Mouse (Mus musculus) frontal cortex, adult 2 months (tissue): ENCODE measurements around the gene Dpp6. TPM values are rescaled to one million over a fixed set of nuclear protein-coding genes. Genes with fewer than 3 reads are reported as not detected.

ENCODE experiments used
- DNase-seq, 2 experiments: peaks; one replicate each; pipeline ENCODE4 v3.0.0; 2022; ENCODE audit warnings: low spot score in 1 of 2; ENCODE audit errors: extremely low spot score in 1 of 2
- polyA plus RNA-seq: library from polyadenylated mRNA; depleted of rRNA; stranded (reverse); fragments of >200 nt; gene quantifications from 2 replicates; pipeline ENCODE4 v1.2.3, GENCODE M21; 2012

The Dpp6 gene
- polyA plus RNA-seq, 1 experiment: 133 TPM

DNA sequence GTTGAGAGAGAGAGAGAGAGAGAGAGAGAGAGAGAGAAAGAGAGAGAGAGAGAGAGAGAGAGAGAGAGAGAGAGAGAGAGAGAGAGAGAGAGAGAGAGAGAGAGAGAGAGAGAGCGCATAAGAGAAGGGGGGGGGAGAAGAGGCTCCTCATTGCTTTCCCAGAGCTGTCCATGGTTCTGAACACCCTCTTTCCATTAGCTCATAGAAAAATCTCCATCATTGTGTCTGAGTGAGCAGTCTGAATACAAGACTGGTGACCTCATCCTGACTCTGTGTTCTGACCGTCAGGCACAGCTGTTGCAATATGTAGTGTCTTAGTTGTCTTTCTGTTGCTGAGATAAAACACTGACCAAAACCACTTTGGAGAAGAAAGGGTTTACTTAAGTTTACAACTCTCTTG, 235.4 kb downstream of the Dpp6 start:
- DNase-seq: no peak

DNA sequence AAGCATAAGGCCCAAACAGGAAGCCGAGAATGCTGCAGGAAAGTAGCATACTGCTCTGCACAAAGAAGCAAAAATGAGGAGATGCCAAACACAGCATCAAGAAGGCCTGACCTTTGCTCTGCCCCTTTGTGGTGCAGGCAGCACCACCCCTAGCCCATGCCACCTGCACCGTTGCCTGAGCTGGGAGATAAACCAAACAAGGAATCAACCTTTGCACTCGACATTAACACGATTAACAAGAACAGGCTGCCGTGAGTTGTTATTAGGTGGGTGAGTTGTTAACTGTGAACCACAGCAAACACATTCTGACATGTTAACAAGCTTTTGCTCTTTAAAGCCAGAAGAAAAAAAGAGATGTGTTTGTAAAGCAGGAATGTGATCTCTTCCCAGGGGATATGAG, 239.4 kb downstream of the Dpp6 start:
- no peak for DNase-seq

DNA sequence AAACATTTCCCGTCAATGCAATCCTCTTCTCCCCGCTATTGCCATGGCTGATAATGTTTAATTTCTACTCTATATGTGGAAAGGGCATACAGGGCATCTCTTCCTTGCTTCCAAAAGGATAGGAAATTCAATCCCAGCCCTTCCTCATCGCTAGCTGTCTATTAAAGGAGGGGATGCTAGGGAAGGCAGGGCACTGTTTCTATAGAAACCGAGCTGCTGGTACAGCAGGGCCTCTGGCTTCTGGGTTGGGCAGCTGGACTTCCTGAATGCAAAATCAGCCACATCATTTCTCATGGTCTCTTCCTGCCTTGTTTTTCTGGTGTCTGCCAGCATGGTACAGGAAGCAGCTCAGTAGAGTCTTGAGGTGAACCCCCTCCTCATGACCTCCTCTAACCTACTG, 243.1 kb downstream of the Dpp6 start:
- DNase-seq: no peak

DNA sequence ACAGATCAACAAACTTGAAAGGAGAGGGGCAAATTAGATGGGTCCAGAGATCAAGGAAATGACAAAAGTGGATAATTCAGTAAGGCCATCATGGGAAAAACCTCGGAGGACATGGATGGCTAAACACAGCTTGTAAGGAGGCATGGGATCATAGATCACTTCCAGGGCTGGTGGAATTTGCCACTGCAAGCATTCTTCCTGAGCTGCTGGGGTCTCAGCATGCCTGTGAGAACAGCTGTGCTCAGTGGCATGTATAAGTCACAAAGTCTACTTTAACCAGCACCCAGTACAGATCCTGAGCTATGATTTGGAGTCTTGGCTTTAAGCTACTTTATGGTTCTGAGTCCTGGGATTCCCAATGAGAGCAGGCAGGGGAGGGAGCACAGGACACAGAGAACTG, 246.9 kb downstream of the Dpp6 start:
- no peak for DNase-seq

DNA sequence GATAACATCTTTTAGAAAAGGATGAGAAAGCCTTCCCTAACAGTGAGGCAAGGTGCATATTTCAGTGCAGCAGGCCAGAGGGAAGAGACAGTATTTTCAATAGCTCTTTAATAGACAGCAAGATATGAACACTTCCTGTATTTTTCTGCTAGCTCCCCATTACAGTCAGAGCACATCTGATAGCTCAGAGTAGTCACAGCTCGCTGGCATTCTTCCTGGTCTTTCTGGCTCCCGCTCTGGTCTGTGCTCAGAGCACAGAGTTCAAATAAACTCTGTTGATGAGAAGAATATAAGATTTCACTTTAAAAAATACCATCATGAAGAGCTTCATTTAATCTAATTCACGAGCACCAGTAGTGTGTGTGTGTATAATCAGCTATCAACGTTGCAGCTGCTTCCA, 249.8 kb downstream of the Dpp6 start:
- no peak for DNase-seq

DNA sequence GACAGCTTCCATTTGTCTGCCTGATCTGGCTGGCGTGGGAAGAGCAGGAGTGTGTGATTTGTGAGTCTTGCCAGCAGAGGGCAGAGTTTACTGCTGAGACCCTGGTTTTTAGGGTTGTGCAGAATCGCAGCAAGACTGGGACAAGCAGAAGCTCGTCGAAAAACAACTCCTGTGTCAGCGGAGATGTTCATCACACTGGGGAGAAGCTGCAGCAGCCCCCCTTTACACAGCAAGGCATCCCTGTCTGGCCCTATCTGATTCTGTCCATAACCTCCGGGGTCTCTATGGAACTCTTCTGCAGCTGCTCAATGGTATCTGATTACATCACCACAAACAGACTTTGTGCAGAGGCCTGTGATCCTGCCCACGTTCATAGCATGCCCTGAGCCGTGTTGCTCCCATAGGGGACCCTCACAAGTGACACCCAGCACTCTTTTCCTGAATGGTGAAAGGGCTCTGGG, 258.2 kb downstream of the Dpp6 start:
- DNase-seq: peak; percentile 48 to 83

DNA sequence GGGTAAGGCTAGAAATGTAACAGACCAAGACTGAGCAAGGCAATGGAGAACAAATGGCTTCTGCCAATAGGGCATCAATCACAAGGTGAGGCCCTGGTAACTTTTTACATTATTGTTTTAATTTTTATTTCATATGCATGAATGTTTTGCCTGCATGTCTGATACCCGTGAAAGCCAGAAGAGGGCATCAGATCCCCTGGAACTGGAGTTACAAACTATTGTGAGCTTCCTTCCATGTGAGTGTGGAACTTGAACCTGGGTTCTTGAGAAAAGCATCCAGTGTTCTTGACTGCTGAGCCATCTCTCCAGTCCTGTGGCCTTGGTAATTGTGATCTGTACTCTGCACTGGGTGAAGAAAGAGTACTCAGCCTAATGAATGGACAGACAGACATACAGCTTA, 259.0 kb downstream of the Dpp6 start:
- DNase-seq: peak in 1 of 2 experiments; percentile 48

DNA sequence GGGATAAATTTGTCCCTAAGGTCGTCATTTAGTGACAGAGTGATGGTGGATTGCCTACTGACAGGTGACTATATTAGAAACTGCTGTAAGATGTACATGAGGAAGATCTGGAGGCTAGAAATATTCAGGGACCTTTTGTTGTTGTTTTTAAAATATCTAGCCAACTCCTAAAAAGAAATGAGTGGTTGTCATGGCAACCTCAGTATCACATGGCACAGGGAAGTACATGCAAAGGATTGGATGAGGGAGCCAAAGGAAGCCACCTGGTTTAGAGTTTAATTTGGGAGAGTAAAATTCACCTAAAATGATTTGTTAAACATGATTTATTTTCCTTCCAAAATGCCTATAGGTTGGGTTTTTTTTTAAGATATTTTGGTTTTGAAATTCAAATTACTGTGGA, 260.8 kb downstream of the Dpp6 start:
- DNase-seq: peak in 1 of 2 experiments; percentile 46

DNA sequence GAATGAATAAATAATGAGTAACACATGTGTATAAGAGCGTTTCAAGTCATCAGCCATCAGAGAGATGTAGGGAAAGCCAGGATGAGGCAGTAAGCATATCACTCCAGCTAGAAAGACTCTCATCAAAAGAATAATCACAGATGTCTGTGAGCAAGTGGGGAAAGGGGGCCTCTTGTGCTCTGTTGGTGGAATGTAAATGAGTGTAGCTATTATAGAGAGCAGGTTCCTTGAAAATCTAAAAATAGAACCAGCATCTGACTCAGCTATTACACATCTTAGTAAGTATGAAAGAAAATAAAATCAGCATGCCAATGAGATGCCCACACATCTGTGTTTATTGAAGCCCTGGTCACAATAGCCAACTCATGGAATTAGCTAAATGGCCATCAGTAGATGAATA, 264.3 kb downstream of the Dpp6 start:
- DNase-seq: peak in 1 of 2 experiments; percentile 44

DNA sequence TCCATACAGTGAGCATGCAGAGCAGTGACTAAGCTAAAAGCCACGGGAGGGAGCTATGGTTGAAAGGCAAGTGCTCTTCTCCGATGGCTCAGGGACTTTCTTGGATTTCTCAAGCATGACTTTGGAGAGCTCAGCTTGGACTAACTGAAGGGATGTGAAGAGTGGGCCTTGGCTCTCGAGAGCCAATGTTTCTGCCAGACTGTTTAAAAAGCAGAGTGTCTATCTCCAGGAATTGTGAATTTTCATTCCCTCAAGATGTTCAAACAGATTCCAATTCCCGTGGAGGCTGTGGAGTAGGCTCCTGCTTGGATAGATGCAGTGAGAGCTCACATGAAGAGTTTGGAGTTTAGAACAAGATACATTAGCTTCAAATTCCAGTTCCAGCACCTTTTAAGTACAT, 266.8 kb downstream of the Dpp6 start:
- peak in 1 of 2 experiments; percentile 23 for DNase-seq

DNA sequence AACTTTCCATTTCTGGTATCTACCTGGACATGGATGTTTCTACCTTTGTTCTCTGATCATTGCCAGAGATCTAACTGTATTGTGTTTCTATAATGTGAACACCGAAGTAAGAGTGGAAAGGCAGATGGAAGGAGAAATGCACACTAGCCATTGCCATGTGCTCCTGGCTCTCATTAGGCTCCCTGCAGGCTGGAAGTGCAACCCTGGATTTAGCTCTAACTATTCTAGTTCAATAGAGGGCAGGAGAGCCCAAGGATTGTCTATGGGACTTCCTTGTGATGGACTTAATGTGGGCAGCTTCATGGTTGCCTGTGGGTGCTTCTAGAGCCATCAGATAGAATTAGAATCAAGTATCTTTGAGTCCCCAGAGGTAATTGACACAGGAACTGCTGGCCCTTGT, 291.2 kb downstream of the Dpp6 start:
- no peak for DNase-seq

DNA sequence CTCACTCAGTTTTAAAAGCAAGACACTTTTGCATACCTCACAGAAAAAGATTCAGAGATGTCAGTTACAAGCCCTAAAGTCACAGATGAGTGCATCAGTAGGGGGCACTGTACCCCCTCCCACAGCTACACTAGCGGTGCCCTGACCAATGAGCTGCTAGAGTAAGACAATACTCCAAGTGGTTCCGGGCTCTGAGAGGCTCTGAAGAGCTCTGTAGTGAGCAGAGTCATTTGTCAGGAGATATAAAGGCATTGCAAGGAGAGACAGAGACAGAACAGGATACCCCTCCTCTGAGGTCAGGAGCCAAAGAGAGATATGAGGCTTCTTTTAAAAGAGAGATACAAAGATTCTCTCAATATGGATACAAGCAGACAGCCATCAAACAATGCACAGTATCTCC, 305.5 kb downstream of the Dpp6 start:
- no peak for DNase-seq

DNA sequence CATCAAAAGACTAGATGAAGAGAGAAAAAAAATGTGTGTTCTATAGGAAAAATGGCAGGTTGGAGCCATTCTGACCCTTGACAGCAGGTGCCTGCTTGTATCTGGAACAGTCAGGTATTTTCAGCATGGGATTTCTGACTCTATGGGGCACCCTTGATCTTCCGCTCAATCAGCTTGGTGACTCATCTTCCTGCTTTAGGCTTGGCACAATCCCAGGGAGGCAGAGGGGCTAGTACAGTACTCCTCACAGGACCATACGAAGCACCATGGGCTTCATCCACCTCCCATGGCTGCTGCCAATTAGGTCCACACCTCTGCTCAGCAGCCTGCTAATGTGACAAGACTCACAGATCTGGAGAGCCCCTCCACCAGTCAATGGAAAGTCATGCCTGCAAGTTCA, 305.9 kb downstream of the Dpp6 start:
- DNase-seq: no peak

DNA sequence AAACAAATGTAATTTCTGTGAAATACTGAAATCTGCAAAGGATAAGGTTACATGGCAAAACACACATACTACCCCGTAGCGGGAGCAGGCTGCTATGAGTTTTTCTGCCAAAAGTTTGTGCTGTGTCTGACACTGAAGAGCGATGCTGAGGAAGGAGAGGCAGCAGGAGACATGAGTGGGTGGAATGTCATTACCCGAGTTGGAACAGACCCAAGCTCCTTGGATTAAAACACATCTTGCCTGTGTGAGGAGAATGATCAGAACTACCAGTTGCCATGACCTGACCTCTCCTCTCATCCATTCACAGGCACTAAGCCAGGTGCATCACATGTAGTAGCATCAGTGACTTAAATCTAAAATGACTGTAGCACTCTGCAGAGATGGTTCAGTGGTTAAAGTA, 309.0 kb downstream of the Dpp6 start:
- peak in 1 of 2 experiments; percentile 51 for DNase-seq

DNA sequence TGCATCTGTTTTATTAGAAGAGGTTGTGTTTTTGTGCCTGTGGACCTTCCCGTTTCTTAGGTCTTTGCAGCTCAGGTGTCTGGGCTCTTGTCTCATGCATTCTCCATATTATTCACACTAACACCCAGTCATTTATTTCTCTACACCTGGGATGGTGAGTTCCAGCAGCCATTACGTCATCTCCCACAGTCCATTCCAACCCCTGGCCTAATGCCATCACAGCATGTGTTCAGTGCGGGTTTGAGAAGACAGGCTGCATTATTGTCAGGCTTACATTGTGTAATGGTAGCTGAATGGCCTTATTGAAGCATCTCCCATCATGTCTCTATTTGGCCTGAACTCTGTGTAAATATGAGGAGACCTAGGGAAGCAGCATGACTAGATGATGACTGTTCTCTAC, 316.2 kb downstream of the Dpp6 start:
- DNase-seq: no peak

DNA sequence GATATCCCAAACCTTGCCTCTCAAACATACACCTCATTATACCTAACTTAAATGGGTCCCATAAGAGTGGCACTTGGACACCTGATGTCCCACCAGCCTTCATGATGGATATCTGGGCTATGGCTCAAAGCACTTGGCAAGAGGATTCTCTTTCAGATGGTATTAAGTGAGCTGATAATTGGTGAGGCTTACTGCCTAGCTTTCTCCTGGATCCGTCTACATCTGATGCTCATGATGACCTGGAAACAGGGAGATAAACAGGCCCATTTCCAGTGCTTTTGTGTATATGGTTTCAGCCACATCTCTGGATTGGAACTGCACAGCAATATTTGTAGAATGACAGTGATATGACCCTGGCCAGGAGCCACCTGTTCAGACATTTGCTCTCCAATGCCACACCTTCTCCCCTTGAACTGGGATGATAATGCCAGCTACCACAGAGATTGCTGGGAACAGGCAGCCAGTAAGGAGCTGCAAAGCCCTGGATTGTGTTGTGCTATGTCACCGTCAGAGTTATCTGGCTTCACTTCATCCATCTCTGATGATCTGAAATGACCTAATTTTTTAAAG, 317.5 kb downstream of the Dpp6 start:
- no peak for DNase-seq

DNA sequence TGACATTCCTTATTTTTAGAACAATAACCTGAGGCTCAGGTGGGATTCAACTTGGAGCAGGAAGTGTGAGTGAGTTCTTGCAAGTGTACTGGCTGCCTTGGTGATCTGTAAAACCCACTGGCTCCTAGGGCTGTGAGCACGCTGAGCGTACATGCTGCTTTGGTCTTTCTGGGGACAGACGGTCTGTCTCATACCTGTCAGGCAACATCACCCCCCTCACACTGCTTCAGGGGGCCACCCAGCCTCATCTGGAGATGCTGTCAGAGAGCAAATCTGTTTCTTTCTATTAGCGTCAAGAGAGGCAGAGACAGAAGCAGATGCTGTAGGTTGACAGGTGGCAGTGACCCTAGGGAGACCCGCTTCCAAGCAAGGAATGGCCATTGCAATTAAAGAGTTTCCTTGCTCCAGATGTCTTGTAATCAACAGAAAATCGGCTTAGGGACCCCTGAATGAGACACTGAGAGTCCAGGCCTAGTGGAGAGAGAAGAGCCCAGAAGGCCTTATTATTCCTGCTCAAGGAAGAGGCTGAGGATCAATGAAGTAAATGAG, 330.5 kb downstream of the Dpp6 start:
- no peak for DNase-seq

DNA sequence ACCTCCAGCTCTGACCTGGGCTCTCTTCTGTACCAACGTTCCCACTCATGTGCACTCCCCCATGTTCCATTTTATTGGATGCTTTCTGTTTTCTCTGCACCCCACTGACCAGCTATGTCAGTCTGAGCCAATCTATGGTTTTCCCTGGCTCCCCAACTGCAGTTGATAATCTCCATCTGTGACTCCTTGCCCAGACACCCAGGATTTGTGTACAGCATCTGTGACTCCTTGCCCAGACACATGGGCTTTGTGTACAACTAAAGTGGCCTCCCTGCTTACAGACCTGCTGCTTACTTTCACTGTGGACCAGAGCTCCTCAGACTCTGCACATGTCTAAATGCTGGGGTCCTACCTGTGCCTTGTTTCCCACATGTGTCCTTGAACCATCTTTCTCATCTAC, 334.0 kb downstream of the Dpp6 start:
- DNase-seq: no peak

DNA sequence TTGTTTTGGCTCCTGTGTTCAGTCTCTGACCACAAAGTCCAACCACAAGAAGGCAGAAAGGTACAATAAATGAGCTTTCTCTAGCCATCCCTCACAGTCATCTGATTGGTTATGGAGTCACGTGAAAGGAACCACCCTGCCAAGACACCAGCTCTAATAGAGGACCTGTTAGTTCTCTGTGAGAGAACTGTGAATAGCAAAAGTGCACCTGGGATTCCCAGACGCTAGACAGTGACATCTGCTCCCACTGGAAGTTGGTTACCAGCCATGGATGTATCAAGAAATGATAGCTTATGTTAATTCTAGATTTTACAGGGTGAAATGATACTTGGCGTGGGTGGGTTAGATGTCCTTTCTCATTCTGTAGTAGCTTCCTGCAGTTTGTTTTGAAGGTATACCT, 338.7 kb downstream of the Dpp6 start:
- DNase-seq: no peak

DNA sequence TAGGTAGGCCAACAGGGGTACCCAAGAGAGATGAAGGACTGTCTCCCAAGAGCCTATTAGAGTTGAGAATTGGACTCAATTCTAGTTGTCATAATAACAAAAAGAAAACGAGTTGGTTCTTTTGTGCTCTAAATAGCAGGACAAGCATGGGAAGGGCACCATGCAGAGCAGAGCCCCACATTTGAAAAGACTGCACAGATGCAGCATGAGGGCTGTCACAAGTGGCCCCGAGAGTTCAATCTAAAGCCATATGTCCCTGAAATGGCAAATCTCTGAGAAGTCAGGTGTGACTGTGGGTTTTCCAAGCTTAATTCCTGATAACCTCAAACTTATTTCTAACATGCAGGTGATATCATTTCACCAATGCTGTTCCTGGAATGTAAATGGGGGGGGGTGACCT, 339.4 kb downstream of the Dpp6 start:
- DNase-seq: no peak

DNA sequence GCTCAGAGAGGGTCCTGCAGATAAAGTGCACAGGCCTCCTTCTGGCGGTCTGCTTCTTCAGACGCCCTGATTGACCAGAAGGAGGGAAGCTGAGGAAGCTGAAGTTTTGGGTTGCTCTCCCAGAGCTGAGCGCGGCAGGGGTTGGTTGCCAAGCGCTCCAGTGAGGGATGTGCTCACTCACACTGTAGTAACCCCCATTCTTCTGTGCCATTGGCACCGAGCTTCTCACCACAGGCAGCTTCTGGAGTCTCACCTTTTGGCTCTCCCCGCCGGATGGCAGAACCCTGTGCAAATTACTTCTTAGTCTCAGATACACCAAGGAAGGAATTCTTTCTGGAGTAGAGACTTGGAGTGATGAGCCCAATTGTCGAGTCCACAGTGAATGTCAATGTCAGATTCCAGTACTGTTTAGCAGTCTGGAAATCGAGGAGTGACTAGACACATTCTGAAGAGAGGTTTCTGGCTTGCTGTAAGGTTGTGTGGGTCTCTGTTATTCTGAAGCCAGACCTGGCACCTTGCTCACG, 344.2 kb downstream of the Dpp6 start:
- no peak for DNase-seq

DNA sequence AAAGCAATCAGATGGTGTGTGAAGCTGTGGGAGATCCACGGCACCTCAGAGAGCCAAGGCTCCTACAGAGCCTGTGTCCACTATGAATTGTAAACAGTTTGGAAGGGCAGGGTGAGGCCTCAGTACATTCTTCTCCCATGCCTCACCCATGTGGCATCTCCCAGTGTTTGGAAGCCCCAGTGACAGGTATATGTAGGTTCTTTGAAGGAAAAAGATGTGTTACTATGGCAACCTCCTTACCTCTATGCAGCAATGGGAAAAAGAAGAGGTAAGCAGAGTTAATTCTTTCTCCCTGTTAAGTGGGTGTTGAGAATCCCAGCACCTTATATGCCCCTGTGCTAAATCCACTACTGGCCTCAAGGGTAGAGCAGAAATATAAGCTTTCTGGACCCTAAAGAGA, 351.5 kb downstream of the Dpp6 start:
- DNase-seq: no peak

DNA sequence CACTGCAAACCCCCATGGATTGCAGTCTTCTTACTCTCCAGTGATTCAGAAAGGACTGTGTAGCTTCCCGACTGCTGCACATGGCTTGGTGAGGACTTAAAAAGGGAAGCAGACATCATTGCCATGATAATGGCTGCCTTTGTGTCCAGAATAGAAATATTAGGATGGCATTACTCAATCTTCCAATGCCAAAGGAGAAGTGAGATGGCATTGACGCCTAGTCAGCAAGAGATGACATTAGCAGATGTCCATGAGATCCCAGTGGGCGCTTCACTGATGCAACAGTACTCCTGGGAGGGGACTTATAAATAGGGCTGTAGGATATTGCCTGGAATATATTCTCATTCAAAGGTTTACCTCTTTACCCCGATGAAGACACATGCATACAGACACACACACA, 368.0 kb downstream of the Dpp6 start:
- no peak for DNase-seq
